Comparison of ENCODE assay signal across 7 mouse cellular contexts in the genomic region with DNA sequence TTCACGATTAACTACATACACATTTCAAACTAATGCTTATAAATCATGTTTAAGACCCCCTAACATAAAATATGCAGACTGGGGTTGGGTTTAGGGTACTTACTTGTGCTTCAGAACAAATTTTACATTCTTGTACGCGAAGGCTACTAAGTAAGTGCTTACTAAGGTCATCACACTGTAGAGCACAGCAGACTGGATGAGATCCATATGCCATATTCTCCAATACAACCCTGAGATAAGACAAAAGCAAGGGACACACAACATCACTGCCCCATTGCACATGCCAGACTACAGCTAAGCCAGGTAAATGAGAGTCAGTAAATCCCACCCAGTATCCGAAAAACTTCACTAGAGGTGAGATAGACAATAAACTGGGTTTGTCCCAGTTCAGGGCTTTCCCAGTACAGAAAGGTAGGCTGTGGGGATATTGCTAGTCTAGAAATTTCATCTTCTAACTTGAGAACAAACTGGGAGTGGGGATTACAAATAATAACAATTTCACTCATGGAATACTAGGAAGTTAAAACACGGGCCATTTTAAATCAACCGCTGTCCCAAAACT. TPM values are rescaled to one million over a fixed set of nuclear protein-coding genes. Genes with fewer than 3 reads are reported as not detected.
A peak's percentile ranks its signal among the peaks of the same experiment; 100 is the strongest.
DNase-seq lines count a peak whose midpoint lies in the region; ATAC-seq and TF ChIP-seq lines count a peak whose summit lies in the region.

No protein-coding gene starts in this region.

- peak overlapping the region; percentile 92 for H3K9ac ChIP-seq in lung, embryonic 14.5 days
- peak overlapping the region; percentile 96 for H3K9ac ChIP-seq in embryonic facial prominence, embryonic 14.5 days (ENCODE audit: low read depth, low read length)
- H3K9ac ChIP-seq in neural tube, embryonic 15.5 days (replicated peaks): peak overlapping the region; percentile 89

- no peaks in the 10 kb centered on the region for H3K27me3 ChIP-seq in lung, embryonic 14.5 days (ENCODE audit: insufficient read depth, low read length)
- H3K27me3 ChIP-seq in embryonic facial prominence, embryonic 14.5 days (replicated peaks; ENCODE audit: control insufficient read depth, insufficient read depth, low read length): no peaks in the 10 kb centered on the region
- H3K27me3 ChIP-seq in limb, embryonic 10.5 days (ENCODE audit: low read depth, poor library complexity, severe bottlenecking): no peaks in the 10 kb centered on the region
- no peaks in the 10 kb centered on the region for H3K27me3 ChIP-seq in neural tube, embryonic 15.5 days (replicated peaks)

- H3K27ac ChIP-seq in lung, embryonic 14.5 days (ENCODE audit: low read depth): peak overlapping the region; percentile 91
- peak overlapping the region; percentile 94 for H3K27ac ChIP-seq in embryonic facial prominence, embryonic 14.5 days (replicated peaks; ENCODE audit: low read depth, low read length)
- H3K27ac ChIP-seq in limb, embryonic 10.5 days: peak overlapping the region; percentile 96
- peak overlapping the region; percentile 93; the same call in 1 of the 2 replicates for H3K27ac ChIP-seq in neural tube, embryonic 15.5 days (replicated peaks)

- no peak for TF ChIP-seq CTCF in lung, embryonic 14.5 days (IDR thresholded peaks at IDR 0.05; ENCODE audit: low read depth)

- peak; percentile 34 for DNase-seq in lung, embryonic 14.5 days
- DNase-seq in lung, postnatal 10 days: no peak
- DNase-seq in embryonic facial prominence, embryonic 14.5 days (ENCODE audit: low spot score): no peak
- no peak for DNase-seq in limb, embryonic 10.5 days (ENCODE audit: low spot score)
- no peak for DNase-seq in frontal cortex, adult 2 months (ENCODE audit: extremely low spot score in 1 of 2, low spot score in 1 of 2)

- WGBS in lung, embryonic 14.5 days: 17% methylated on average over 6 of the region's 6 CpGs
- 29% methylated on average over 6 of the region's 6 CpGs for WGBS in embryonic facial prominence, embryonic 14.5 days
- WGBS in limb, embryonic 10.5 days: 44% methylated on average over 6 of the region's 6 CpGs
- WGBS in neural tube, embryonic 15.5 days: 42% methylated on average over 6 of the region's 6 CpGs

- H3K4me2 ChIP-seq in lung, embryonic 14.5 days: peak overlapping the region; percentile 76
- H3K4me2 ChIP-seq in embryonic facial prominence, embryonic 14.5 days (ENCODE audit: low read depth, low read length): peak overlapping the region; percentile 61
- H3K4me2 ChIP-seq in neural tube, embryonic 15.5 days: peak overlapping the region; percentile 71

- no peaks in the 10 kb centered on the region for H3K4me1 ChIP-seq in lung, embryonic 14.5 days (ENCODE audit: insufficient read depth)
- H3K4me1 ChIP-seq in embryonic facial prominence, embryonic 14.5 days (ENCODE audit: control insufficient read depth, insufficient read depth, low read length): peaks cover 12% of the 10 kb centered on the region; the same call in 1 of the 2 replicates
- peaks cover 5% of the 10 kb centered on the region; the same call in 1 of the 2 replicates for H3K4me1 ChIP-seq in limb, embryonic 10.5 days
- peaks cover 14% of the 10 kb centered on the region for H3K4me1 ChIP-seq in neural tube, embryonic 15.5 days

- no peak for ATAC-seq in lung, embryonic 14.5 days (ENCODE audit: insufficient read depth)
- no peak for ATAC-seq in embryonic facial prominence, embryonic 14.5 days (ENCODE audit: low read depth)
- ATAC-seq in neural tube, embryonic 15.5 days (ENCODE audit: low FRiP score): no peak
- ATAC-seq in monocyte, adult 5-6 weeks (replicated peaks; ENCODE audit: insufficient number of reproducible peaks, low FRiP score, low TSS enrichment, poor library complexity, severe bottlenecking): no peak

- H3K9me3 ChIP-seq in lung, embryonic 14.5 days (ENCODE audit: low read depth, low read length): no peaks in the 10 kb centered on the region
- H3K9me3 ChIP-seq in embryonic facial prominence, embryonic 14.5 days (ENCODE audit: control insufficient read depth, low read length): no peaks in the 10 kb centered on the region
- no peaks in the 10 kb centered on the region for H3K9me3 ChIP-seq in limb, embryonic 10.5 days (replicated peaks)
- H3K9me3 ChIP-seq in neural tube, embryonic 15.5 days (replicated peaks): no peaks in the 10 kb centered on the region

- peak overlapping the region; percentile 88 for H3K4me3 ChIP-seq in lung, embryonic 14.5 days (ENCODE audit: low read depth, low read length)
- H3K4me3 ChIP-seq in embryonic facial prominence, embryonic 14.5 days (ENCODE audit: low read depth, low read length): peak overlapping the region; percentile 88
- H3K4me3 ChIP-seq in limb, embryonic 10.5 days: peak overlapping the region; percentile 84
- peak overlapping the region; percentile 79 for H3K4me3 ChIP-seq in neural tube, embryonic 15.5 days (replicated peaks)

- peaks cover 38% of the 10 kb centered on the region for H3K36me3 ChIP-seq in lung, embryonic 14.5 days (ENCODE audit: insufficient read depth)
- H3K36me3 ChIP-seq in embryonic facial prominence, embryonic 14.5 days (ENCODE audit: control insufficient read depth, insufficient read depth, low read length): peaks cover 40% of the 10 kb centered on the region
- H3K36me3 ChIP-seq in limb, embryonic 10.5 days: peaks cover 43% of the 10 kb centered on the region
- H3K36me3 ChIP-seq in neural tube, embryonic 15.5 days: peaks cover 31% of the 10 kb centered on the region

RNA-seq across cellular contexts. Expression of a gene that starts 1.1 kb away (rescaled TPM):
- 312 and 339 TPM in 2 replicates for polyA plus RNA-seq in lung, embryonic 14.5 days (2014; fragmentation: Nextera tagmentation; extraction: Ambion mirVana)
- polyA plus RNA-seq in embryonic facial prominence, embryonic 14.5 days (2014; fragmentation: Nextera tagmentation; extraction: Ambion mirVana): 337 and 349 TPM in 2 replicates
- polyA plus RNA-seq in limb, embryonic 10.5 days (2016; fragmentation: Nextera tagmentation; extraction: Ambion mirVana): 226 and 253 TPM in 2 replicates
- polyA plus RNA-seq in neural tube, embryonic 15.5 days (2015; fragmentation: Nextera tagmentation; extraction: Ambion mirVana): 144 and 162 TPM in 2 replicates
- polyA plus RNA-seq in frontal cortex, adult 2 months (2012; rRNA removed): 100 and 101 TPM in 2 replicates
- total RNA-seq in monocyte, adult 5-6 weeks (2017): 226 to 245 TPM (median 232 TPM) in 3 replicates
